Mouse (Mus musculus): ENCODE measurements around the gene Nhlh2. TPM values are rescaled to one million over a fixed set of nuclear protein-coding genes. Genes with fewer than 3 reads are reported as not detected.

Gene Nhlh2
- not detected for polyA plus RNA-seq (2017; shearing (Covaris generic))

DNA sequence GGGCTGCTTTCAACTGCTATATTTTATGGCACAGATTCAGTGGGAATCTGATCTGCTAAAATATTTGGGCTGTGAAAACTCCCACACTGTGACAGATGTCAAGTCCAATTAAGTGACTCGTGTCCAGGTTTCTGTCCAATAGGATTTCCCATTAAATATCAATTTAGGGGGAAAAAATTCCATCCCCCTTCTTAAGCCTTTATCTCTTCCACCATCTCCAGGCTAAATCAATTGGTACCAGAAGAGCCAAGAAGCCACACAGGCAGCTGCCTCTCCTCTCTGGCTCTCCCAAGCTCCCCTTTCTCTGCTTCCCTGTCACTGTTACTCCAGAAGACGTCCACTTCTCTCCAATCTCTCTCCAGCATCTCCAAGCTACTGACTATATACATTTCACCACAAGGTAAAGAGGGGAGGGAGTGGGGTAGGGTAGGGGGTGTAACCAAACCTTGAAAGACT, at the start of gene Nhlh2:
Gene Nhlh2, plus strand, starts transcription at position 151 of the 456 bp plus-strand sequence.

Other genes with a start within 250 kb of the Nhlh2 start
- gene Mab21l3, start 161.1 kb upstream of the Nhlh2 start, polyA plus RNA-seq (2017; shearing (Covaris generic)) = not detected
- 7.0 TPM for gene Slc22a15, start 85.6 kb upstream of the Nhlh2 start, polyA plus RNA-seq (2017; shearing (Covaris generic))
- gene Casq2, start 76.3 kb downstream of the Nhlh2 start, polyA plus RNA-seq (2017; shearing (Covaris generic)) = not detected
- gene Vangl1, start 194.6 kb downstream of the Nhlh2 start, polyA plus RNA-seq (2017; shearing (Covaris generic)) = 0.44 TPM